Mouse (Mus musculus): ENCODE data around the gene Kat6b.

DNA sequence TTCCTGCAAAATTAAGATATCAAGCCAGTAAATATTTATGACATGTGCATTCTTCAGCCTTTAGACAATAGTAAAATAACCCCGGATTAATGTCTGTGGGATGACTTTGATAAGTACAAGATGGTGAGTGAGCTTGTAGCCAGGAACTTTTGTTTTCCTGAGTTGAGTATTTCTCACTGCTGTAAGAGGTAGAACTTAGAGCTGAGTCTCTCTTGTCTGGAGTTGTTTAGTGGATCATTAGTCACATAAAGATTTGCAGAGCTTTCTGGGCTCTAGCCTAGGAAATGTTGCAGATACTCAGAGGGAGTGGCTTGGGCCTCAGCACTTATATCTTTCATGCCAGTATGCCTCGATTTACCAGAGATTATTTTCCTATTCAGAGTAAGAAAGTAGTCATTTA lies 106.7 kb downstream of the Kat6b start:
- TF ChIP-seq CTCF (IDR thresholded peaks at IDR 0.05; ENCODE audit: borderline replicate concordance, insufficient read depth, low read depth, low read length) (no peak), POLR2A (IDR thresholded peaks at IDR 0.05; ENCODE audit: borderline replicate concordance, insufficient read depth, low read length) (no peak)
